Mouse (Mus musculus) hindbrain, postnatal 0 days (tissue): ENCODE data around the gene Gtf3c2. TPM values are rescaled to one million over a fixed set of nuclear protein-coding genes. Genes with fewer than 3 reads are reported as not detected.
A peak's percentile ranks its signal among the peaks of the same experiment; 100 is the strongest.

Experiments used
- ATAC-seq: fragments of 200-750 bp; cut with Nextera tagmentation; 2 replicates; pipeline ENCODE4 v1.8.0; 2017; ENCODE audit warnings: mild to moderate bottlenecking, moderate TSS enrichment, moderate library complexity
- DNase-seq: peaks from one replicate; pipeline ENCODE4 v3.0.0-alpha.2; 2015; ENCODE audit warnings: low spot score
- H3K27ac ChIP-seq: fragments of 300-500 bp; sonication (generic); 2 replicates; pipeline ENCODE4 v1.5.1; 2014; ENCODE audit warnings: mild to moderate bottlenecking
- H3K27me3 ChIP-seq: fragments of 300-500 bp; sonication (generic); 2 replicates; pipeline ENCODE4 v1.6.1; 2014; ENCODE audit warnings: low read length, mixed read lengths; ENCODE audit not compliant: insufficient read depth
- H3K36me3 ChIP-seq: fragments of 300-500 bp; sonication (generic); 2 replicates; pipeline ENCODE4 v1.6.1; 2014; ENCODE audit warnings: low read length, mixed read lengths; ENCODE audit not compliant: insufficient read depth
- H3K4me1 ChIP-seq: fragments of 300-500 bp; sonication (generic); 2 replicates; pipeline ENCODE4 v1.6.1; 2014; ENCODE audit warnings: antibody characterized with exemption, low read length, mixed read lengths; ENCODE audit not compliant: insufficient read depth
- H3K4me2 ChIP-seq: fragments of 300-500 bp; sonication (generic); 2 replicates; pipeline ENCODE4 v1.6.1; 2014; ENCODE audit warnings: low read depth, mild to moderate bottlenecking, low read length, moderate library complexity, mixed read lengths
- H3K4me3 ChIP-seq: fragments of 300-500 bp; sonication (generic); 2 replicates; pipeline ENCODE4 v1.5.1; 2014; ENCODE audit warnings: low read length
- H3K9ac ChIP-seq: fragments of 300-500 bp; sonication (generic); replicated peaks from 2 replicates; pipeline ENCODE4 v1.6.1; 2014; ENCODE audit warnings: mild to moderate bottlenecking, low read length, moderate library complexity, mixed read lengths
- H3K9me3 ChIP-seq: fragments of 300-500 bp; sonication (generic); 2 replicates; pipeline ENCODE4 v1.6.1; 2016; ENCODE audit warnings: low read length, mixed read lengths
- CTCF ChIP-seq: IDR thresholded peaks from 2 replicates; pipeline ENCODE4 v1.5.1; 2016; ENCODE audit warnings: antibody characterized with exemption, control low read depth, low read depth
- WGBS: fragments of 180-500 bp; shearing (Covaris S2); extraction: QIAGEN DNeasy Blood & Tissue Kit; methylation state at CpG from one replicate; pipeline ENCODE4 v1.1.7; 2014; 5-methylcytosine and 5-hydroxymethylcytosine counted together
- polyA plus RNA-seq: library from polyadenylated mRNA; unstranded; fragments of >200 nt; fragmentation: Nextera tagmentation; extraction: Ambion mirVana; gene quantifications from 2 replicates; pipeline ENCODE4 v1.2.1, GENCODE M21; 2015
- total RNA-seq: library from RNA; depleted of rRNA; stranded (reverse); fragments of >200 nt; gene quantifications from 2 replicates; pipeline ENCODE4 v1.2.3, GENCODE M21; 2014; rRNA removed

Gtf3c2 gene
- total RNA-seq = 40.8 and 65.6 TPM in 2 replicates
- 45.1 and 46.1 TPM in 2 replicates for polyA plus RNA-seq

DNA sequence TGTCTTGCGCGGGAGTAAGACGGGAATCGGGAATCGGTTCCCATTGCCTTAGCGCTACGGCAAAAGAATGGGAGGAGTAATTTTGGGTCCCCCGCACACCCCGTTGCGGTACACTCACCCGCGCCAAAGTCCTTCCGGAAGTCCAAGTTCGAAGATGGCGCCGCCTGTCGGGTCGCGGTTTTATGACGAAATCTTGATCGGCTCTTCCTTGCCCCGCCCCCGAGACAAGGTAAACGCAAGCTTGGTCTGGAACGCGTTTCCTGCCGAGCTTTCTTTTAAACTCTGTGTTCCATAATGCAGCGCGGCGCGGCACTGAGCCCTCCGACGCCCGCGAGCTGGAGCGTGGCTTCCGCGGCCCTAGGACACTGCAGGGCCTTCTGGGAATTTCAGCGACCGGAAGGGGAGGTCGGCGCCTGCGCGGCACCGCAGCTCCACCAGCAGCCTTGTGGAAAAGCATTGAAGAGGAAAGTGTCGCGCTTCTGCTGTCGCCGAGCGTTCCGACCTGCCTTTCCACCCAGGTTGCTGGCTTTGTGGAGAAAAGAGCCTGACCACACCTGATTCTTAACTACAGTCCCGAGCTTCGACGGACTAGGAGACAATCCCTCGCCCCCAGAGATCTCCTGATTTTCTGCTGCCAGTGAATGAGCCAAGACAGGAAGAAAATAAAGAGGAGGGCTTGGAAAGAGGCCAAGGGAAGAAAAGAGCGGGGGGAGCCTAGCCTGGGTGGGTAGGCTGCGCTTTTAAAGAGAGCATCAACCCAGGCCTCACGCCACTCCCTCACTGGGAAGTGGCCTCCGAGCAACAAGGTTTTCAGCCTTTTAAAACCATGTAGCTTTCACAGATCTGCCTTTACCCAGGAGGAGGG, at the start of gene Gtf3c2, which contains the start of gene Gm29609:
TSS of gene Gtf3c2 (minus strand) at position 379 of the 865 bp plus-strand sequence.
TSS of gene Gm29609 (minus strand) at position 146 of the 865 bp plus-strand sequence.
- under 1% methylated on average over 59 of the region's 59 CpGs for WGBS
- DNase-seq (peak; percentile 99), ATAC-seq (peak; percentile 98)
- TF ChIP-seq CTCF = no peak; the same call in 1 of the 2 replicates
- Histone ChIP-seq H3K27ac (peak within 1 kb of the TSS; percentile 96), H3K9me3 (no peaks in the 10 kb centered on the region), H3K9ac (peak within 1 kb of the TSS; percentile 81), H3K4me3 (peak within 1 kb of the TSS; percentile 86), H3K4me2 (peak within 1 kb of the TSS; percentile 89), H3K36me3 (no peaks in the 10 kb centered on the region), H3K4me1 (no peaks in the 10 kb centered on the region; the same call in 1 of the 2 replicates), H3K27me3 (no peaks in the 10 kb centered on the region)

GRCm38 (mm10) chr5:31226641-31227040, 46.7 kb upstream of the Gtf3c2 start:
- H3K27ac ChIP-seq = no peak overlapping the region
- no peak for TF ChIP-seq CTCF
- no peaks in the 10 kb centered on the region for H3K9me3 ChIP-seq
- DNase-seq (no peak), ATAC-seq (no peak)
- H3K27me3 ChIP-seq = no peaks in the 10 kb centered on the region
- WGBS = 88% methylated on average over 1 of the region's 1 CpGs
- no peak overlapping the region for H3K4me2 ChIP-seq
- H3K9ac ChIP-seq = no peak overlapping the region
- H3K36me3 ChIP-seq = no peaks in the 10 kb centered on the region
- no peaks in the 10 kb centered on the region for H3K4me1 ChIP-seq
- no peak overlapping the region for H3K4me3 ChIP-seq

GRCm38 (mm10) chr5:31222696-31223095, 42.8 kb upstream of the Gtf3c2 start:
- Histone ChIP-seq H3K9me3 (no peaks in the 10 kb centered on the region), H3K9ac (no peak overlapping the region), H3K4me1 (no peaks in the 10 kb centered on the region), H3K27ac (no peak overlapping the region), H3K36me3 (no peaks in the 10 kb centered on the region), H3K27me3 (no peaks in the 10 kb centered on the region), H3K4me3 (no peak overlapping the region), H3K4me2 (no peak overlapping the region)
- 92% methylated on average over 9 of the region's 9 CpGs for WGBS
- DNase-seq (no peak), ATAC-seq (no peak)
- no peak for TF ChIP-seq CTCF

- Histone ChIP-seq H3K4me1 (no peaks in the 10 kb centered on the region), H3K27me3 (no peaks in the 10 kb centered on the region), H3K9me3 (no peaks in the 10 kb centered on the region), H3K27ac (peak overlapping the region; percentile 96), H3K4me2 (peak overlapping the region; percentile 84), H3K9ac (peak overlapping the region; percentile 93), H3K4me3 (peak overlapping the region; percentile 94), H3K36me3 (no peaks in the 10 kb centered on the region)
- 15% methylated on average over 11 of the region's 11 CpGs for WGBS
- ATAC-seq = peak; percentile 54
- peak; percentile 84 for DNase-seq
- peak; percentile 69 for TF ChIP-seq CTCF
These were observed 41.5 kb upstream of the Gtf3c2 start for GRCm38 (mm10) chr5:31221304-31221945.

- WGBS = 2% methylated on average over 52 of the region's 70 CpGs
- Histone ChIP-seq H3K4me1 (no peaks in the 10 kb centered on the region), H3K36me3 (no peaks in the 10 kb centered on the region), H3K4me3 (peak within 1 kb of the TSS; percentile 94), H3K4me2 (peak within 1 kb of the TSS; percentile 84), H3K27ac (peak within 1 kb of the TSS; percentile 96), H3K9me3 (no peaks in the 10 kb centered on the region), H3K9ac (peak within 1 kb of the TSS; percentile 93), H3K27me3 (no peaks in the 10 kb centered on the region)
- peak; percentile 96 for ATAC-seq
- peak; percentile 99 for DNase-seq
- no peak; the same call in 1 of the 2 replicates for TF ChIP-seq CTCF
These were observed 40.7 kb upstream of the Gtf3c2 start, which contains the start of gene Ppm1g for GRCm38 (mm10) chr5:31220448-31221303. Gene Ppm1g (minus strand): TSS chr5:31220687.

GRCm38 (mm10) chr5:31219911-31220447, 40.0 kb upstream of the Gtf3c2 start:
- DNase-seq = peak; percentile 64
- H3K36me3 ChIP-seq = no peaks in the 10 kb centered on the region
- no peak; the same call in 1 of the 2 replicates for TF ChIP-seq CTCF
- peak overlapping the region; percentile 94 for H3K4me3 ChIP-seq
- H3K4me1 ChIP-seq = no peaks in the 10 kb centered on the region
- H3K9ac ChIP-seq = peak overlapping the region; percentile 93
- peak overlapping the region; percentile 96 for H3K27ac ChIP-seq
- WGBS = under 1% methylated on average over 40 of the region's 40 CpGs
- peak overlapping the region; percentile 84 for H3K4me2 ChIP-seq
- ATAC-seq = peak; percentile 71
- no peaks in the 10 kb centered on the region for H3K27me3 ChIP-seq
- H3K9me3 ChIP-seq = no peaks in the 10 kb centered on the region
